Mouse (Mus musculus) embryonic stem cell, embryonic (primary cell): ENCODE results near the gene Rbm19.

Experiments
- CTCF ChIA-PET, 4 experiments: fragments of 300-600 bp in 2 of 4; fragments of 350-600 bp in 2 of 4; sonication (Branson Sonifier 250); formaldehyde crosslinking; loops; one replicate each; lab custom pipeline; 2022; ENCODE audit warnings: inconsistent platforms in 2 of 4; lab: Charles Lee
- POLR2A ChIA-PET, 4 experiments: fragments of 300-600 bp in 2 of 4; fragments of 350-600 bp in 2 of 4; sonication (Branson Sonifier 250); formaldehyde crosslinking; loops; one replicate each; lab custom pipeline; 2022; ENCODE audit warnings: antibody characterized with exemption in 4 of 4, inconsistent platforms in 1 of 4; lab: Charles Lee

Rbm19 gene

DNA sequence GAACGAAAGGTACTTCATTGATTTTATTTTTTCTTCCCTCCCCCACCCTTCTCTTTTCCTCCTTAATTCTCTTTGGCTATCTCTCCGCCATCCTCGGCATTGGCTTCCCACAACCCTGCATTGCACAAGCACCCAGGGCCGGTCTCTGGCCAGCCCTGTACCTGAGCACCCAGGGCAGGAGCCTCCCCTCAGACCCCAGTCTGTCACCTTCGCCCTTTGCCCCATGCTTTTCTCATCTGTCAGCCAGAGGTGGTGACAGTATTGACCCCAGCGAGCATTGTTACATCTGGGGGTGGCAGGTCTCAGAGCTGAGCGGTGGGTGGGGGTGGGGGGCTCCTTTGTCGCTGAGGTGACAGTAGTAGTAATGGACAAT, 56.5 kb downstream of the Rbm19 start:
- CTCF ChIA-PET: interaction anchor here in 1 of 4 experiments (1.3 kb wide), 2 partner anchors 29 to 431 kb away, joined by 3 read pairs; no protein-coding TSS in a partner anchor
- POLR2A ChIA-PET: interaction anchor here in 1 of 4 experiments (0.9 kb wide), 1 partner anchor 11 kb away, joined by 3 read pairs; no protein-coding TSS in a partner anchor

DNA sequence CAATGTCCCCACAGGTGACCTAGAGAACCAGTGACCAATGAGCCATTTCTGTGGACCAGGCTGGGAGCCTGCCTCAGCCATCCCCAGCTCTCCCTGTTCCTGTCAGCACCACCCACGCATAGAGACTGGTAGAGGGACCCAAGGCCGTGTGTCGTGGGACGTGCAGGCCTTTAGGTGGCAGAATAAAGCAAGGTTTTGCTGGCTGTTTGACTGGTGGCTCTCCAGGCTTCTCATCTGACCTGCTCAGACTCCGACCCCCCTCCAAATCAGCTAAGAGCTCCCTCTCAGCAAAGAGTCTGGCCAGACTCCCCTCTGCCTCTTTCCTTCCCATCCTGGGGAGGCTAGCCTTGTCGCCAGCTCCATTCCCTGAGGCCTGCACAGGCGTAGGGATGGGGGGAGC, 58.1 kb downstream of the Rbm19 start:
- CTCF ChIA-PET: no interaction called here
- POLR2A ChIA-PET: interaction anchor here in 1 of 4 experiments (1.0 kb wide), 1 partner anchor 12 kb away, joined by 3 read pairs; no protein-coding TSS in a partner anchor

DNA sequence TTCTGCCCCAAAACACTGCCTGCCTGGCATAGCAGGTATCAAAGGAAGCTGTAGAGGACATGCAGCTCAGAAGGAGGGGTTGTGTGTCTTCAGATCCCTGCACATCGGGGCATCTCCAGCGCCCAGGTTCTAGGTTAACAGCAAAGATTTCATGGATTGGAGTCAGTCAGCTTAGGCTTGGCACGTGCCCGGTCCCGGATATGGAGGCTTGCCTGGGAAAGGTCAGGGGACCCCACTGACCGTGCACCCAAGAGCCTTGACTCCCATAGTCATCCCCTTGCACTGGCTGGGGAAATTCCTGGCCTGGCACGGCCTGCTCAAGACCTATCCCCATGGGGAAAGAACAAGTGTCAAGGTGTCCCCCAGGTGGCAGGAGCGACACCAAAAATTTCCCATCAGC, 59.0 kb downstream of the Rbm19 start:
- ChIA-PET CTCF (no interaction called here), POLR2A (interaction anchor here in 1 of 4 experiments (1.0 kb wide), 1 partner anchor 13 kb away, joined by 3 read pairs; no protein-coding TSS in a partner anchor)

DNA sequence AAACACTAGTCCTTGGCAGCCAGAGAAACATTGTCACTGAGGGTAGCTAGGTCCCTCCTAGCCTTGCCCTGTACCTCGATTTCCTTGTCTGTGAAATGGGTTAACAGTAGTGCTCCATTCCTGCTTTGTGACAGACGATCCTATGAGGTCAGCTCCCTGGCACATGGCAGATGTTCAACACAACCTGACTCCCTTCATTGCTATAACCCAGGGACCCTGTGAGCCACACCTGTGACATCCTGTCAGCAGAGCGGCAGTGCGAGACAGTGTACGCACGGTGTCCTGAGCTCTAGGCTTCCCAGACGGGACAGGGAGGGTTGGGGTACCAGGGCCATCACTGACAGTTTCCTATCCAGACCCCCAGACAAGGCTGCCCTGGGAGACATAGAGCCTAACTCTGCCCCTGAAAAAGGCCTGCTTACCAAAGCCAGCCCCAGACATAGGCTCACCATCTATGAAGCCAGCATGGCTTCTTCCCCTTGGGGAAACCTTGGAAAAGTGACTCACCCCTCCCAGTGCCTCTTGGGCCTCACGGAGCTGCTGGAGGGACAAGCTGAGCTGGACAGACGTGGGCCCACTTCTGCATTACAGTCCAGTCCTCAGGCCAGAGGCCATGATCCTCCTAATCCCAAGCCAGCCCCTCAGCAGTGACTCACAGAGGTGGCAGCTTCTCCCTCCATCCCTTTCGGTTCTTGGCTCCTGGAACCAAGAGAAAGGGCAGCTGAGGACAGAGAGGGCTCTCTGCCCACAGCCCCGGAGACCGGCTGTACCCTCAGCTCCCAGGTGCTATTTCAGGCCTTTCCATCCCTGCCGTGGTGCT, 60.2 kb downstream of the Rbm19 start:
- POLR2A ChIA-PET: interaction anchor here in 1 of 4 experiments (0.6 kb wide), 1 partner anchor 113 kb away, joined by 3 read pairs; no protein-coding TSS in a partner anchor
- CTCF ChIA-PET: interaction anchor here in 3 of 4 experiments (0.5 to 1.4 kb wide), 5 partner anchors 24 to 33 kb away, joined by 3 to 5 read pairs (median 3); no protein-coding TSS in a partner anchor

DNA sequence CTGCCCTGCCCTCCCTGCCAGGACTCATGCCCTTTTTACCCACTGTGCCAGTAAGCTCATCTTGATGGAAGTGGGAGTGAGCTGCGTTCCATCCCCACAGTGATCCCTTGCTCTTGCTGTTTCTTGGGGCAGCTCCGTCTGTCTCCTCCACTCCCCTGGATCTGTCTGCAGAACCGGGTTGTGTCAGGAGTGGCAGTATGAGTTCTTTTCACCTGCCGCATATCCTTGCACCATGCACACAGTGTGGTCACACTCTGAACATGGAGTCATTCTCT, 60.7 kb downstream of the Rbm19 start:
- ChIA-PET POLR2A (interaction anchor here in 1 of 4 experiments (0.6 kb wide), 1 partner anchor 114 kb away, joined by 3 read pairs; no protein-coding TSS in a partner anchor), CTCF (interaction anchor here in 2 of 4 experiments (0.9 to 1.4 kb wide), 3 partner anchors 31 to 33 kb away, joined by 3 read pairs; no protein-coding TSS in a partner anchor)

DNA sequence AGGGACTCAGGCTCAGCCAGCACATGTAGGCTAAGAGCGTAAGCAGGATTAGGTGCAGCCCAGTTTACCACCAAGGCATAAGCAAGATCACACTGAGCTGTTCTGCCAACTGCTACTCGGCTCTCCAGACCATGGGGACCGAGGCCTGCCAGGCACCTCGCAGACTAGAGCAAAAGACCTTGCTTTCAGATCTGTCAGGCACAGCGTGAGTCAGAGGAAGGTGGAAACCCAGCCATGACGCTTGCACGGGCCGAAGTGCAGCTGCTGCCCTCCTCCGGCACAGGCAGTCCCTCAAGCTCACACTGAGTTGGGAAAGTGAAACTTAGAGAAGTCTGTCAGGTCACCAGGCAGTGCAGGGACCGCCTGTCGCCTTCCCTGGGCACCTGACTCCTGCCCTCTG, 63.8 kb downstream of the Rbm19 start:
- POLR2A ChIA-PET: interaction anchor here in 1 of 4 experiments (0.6 kb wide), 1 partner anchor 11 kb away, joined by 3 read pairs; no protein-coding TSS in a partner anchor

DNA sequence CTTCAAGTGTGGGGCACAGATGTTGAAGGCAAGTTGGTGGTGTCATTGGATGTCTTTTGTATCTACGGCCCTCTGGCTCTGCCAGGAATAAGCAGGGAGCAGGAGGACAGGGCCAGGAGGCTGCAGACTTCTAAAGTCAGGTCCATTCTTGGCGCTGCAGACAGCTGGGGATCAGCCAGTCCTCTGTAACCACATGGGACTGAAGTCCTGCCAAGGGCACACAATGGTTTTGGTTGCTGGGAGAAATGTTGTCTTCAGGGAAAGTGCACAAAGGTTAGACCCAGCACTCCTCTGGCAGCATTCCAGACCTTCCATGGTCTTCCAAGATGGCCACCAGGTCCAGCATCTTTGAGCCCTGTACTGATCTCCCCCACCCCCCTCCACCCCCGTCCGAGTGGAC, 65.1 kb downstream of the Rbm19 start:
- POLR2A ChIA-PET: no interaction called here

More for the DNA sequence above, 63.8 kb downstream of the Rbm19 start:
- CTCF ChIA-PET: interaction anchor here in 3 of 4 experiments (0.6 to 1.4 kb wide), 7 partner anchors 28 to 1352 kb away, joined by 3 to 4 read pairs (median 3); no protein-coding TSS in a partner anchor

DNA sequence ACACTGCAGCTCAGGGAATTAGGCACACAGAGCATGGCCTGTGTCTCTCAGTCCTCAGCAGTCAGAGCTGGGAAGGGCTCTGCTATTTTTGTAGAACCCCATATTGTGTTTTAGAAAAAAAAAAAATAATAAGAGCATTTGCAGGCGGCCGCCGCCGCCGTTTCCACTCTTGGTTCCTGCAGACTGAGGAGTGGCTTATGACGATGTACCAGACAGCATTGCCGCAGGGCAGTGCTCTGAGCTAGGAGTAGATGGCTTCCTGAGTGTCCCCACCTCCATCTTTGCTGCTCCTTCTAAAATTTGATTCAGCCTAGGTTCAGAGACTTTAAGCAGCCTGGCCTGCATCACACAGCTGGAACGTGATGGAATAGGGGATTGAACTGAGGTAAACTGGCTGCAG, 67.1 kb downstream of the Rbm19 start:
- POLR2A ChIA-PET: interaction anchor here in 1 of 4 experiments (0.7 to 0.8 kb wide), 2 partner anchors 11 to 69 kb away, joined by 3 read pairs; no protein-coding TSS in a partner anchor
- CTCF ChIA-PET: interaction anchor here in 3 of 4 experiments (0.5 to 0.9 kb wide), 8 partner anchors 33 to 448 kb away, joined by 3 to 6 read pairs (median 3); no protein-coding TSS in a partner anchor

More for the DNA sequence above, 65.1 kb downstream of the Rbm19 start:
- CTCF ChIA-PET: no interaction called here

DNA sequence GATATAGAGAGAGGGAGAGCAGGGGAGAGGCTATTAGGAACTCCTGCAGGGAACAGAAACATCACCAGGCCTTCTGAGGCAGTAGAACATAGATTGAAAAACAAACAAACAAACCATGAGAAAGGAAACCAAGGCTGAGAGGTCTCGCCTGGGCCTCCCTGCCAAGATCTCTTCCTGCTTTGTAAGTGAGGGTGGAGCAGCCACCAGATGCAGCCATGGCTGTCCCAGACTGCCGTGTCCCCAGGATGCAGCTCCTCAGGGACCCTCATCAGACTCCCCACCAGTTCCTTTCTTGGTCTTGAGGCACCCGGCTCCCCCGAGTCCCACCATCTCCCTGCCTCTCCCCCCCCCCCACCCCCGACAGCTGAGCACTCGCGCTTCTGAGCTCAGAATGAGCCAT, 67.5 kb downstream of the Rbm19 start:
- ChIA-PET CTCF (interaction anchor here (0.5 to 0.9 kb wide), 9 partner anchors 32 to 480 kb away, joined by 3 to 6 read pairs (median 3); no protein-coding TSS in a partner anchor), POLR2A (interaction anchor here in 2 of 4 experiments (0.7 to 0.8 kb wide), 3 partner anchors 11 to 327 kb away, joined by 3 to 4 read pairs (median 3); no protein-coding TSS in a partner anchor)

DNA sequence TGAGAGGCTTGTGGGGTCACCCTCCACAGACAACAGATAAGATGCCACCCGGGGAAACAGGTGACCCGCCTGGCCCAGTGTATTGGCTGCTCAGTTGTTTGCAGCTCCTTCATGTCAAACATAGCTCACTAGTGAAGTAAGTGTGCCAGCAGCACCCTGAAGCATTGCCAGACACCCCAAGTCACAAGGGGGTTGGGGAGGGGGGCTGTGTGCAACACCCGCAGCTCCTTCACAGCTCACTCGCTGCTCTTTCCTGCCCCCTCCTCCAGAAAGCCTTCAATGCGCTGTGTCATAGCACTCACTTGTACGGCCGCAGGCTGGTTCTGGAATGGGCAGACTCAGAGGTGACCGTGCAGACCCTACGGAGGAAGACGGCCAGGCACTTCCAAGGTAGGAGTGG, 69.7 kb downstream of the Rbm19 start:
- ChIA-PET CTCF (interaction anchor here in 1 of 4 experiments (0.6 kb wide), 1 partner anchor 55 kb away, joined by 5 read pairs; no protein-coding TSS in a partner anchor), POLR2A (no interaction called here)

DNA sequence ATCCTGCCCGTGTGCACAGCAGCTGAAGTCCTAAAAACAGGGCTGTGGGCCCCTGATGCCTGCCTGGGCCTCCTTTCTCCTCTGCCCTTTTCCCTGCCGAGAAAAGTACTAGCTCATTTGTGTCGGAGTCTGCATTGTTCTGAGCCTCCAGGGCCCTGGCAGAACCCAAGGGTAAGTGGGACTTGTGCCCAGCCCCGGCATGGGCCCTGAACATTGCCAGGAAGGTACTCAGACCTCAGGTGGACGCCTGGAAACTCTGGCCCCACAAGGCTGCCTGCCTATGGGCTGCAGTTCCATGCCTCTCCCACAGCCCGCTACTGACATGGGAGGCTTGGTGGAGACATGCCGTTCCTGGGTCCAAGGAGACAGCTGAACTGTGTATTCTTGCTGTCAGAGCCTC, 72.3 kb downstream of the Rbm19 start:
- ChIA-PET CTCF (interaction anchor here in 2 of 4 experiments (0.6 to 1.1 kb wide), 2 partner anchors 13 to 37 kb away, joined by 3 read pairs; no protein-coding TSS in a partner anchor), POLR2A (interaction anchor here in 1 of 4 experiments (0.6 kb wide), 1 partner anchor 92 kb away, joined by 4 read pairs; no protein-coding TSS in a partner anchor)

DNA sequence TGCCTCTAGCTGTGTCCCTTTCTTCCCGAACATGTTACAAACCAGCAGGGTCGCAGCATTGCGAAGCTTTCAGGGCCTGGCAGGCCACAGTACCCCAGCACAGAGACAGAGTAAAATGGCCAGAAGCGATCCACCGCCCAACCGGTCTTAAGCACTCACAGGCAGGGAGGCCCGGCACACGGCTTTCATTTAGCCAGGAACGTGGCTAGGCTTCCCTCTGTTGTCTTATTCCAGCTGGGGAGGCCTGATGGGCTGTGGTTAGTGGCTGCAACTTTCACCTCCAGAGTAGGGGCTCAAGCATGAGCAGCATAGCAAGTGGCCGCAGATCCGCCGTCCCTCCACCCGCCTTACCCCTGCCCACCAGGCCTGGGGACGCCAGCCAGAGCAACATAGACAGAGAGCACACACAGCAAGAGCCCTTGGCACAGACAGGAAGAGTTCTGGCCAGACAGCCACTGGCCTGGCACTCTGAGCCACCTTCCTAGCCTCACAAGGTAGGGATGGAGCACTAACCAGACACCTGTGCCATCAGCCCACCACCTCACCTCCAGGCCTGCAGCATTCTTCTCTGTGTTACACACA, 73.8 kb downstream of the Rbm19 start:
- CTCF ChIA-PET: no interaction called here
- POLR2A ChIA-PET: no interaction called here

DNA sequence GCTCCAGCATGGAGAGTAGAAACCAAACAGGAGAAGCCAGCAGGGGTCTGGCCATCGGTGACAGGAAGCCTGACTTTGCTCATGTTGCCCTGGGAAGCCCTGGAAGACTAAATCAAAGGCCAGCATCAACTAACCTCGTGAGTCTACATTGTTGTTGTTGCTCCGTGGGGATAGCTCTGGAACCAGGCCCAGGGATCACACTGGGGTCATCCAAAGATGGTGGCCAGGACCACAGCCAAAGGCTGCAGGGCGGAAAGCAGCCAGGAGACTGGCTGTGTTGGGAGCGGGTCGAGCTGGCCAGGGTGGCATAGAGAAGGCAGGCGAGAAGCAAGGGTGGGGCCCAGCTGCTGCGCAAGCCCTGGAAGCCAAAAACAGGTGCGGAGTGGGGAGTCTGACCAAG, 75.4 kb downstream of the Rbm19 start:
- CTCF ChIA-PET: interaction anchor here in 1 of 4 experiments (1.1 kb wide), 1 partner anchor 91 kb away, joined by 3 read pairs; no protein-coding TSS in a partner anchor
- POLR2A ChIA-PET: interaction anchor here in 1 of 4 experiments (1.2 kb wide), 1 partner anchor 28 kb away, joined by 3 read pairs; no protein-coding TSS in a partner anchor

DNA sequence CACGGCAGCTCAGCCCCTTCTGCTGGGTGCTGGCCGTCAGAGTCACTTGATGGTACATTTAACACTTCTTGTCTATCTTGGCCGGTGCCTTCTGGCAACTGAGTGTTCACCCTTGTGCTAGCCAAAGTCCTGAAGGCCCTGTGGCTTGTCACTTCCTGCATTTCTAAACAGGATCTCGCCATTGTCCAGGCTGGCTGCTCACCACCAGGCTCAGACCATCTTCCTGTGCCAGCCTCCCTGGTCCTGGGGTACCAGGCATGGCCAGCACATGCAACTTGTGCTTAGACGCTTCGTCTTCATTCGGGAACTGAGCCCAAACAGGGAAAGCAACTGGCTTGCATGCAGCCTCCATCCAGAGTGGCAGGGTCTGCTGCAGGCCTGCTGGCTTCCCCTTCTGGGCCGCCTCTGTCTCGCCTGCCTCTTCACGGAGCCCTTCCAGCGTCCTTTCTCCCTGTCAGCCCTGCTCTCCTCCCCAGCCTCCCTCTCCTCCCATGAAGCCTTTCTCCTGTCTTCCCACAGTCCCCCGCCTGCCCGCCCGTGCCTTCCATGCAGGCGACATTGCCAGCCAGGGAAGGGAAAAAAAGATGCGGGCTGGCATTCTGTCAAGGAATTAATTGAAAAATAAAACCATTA, 78.2 kb downstream of the Rbm19 start:
- ChIA-PET CTCF (interaction anchor here in 3 of 4 experiments (0.6 to 0.9 kb wide), 3 partner anchors 34 to 108 kb away, joined by 3 to 8 read pairs (median 3); no protein-coding TSS in a partner anchor), POLR2A (interaction anchor here in 2 of 4 experiments (0.6 to 0.7 kb wide), 2 partner anchors 11 to 189 kb away, joined by 3 read pairs; no protein-coding TSS in a partner anchor)

DNA sequence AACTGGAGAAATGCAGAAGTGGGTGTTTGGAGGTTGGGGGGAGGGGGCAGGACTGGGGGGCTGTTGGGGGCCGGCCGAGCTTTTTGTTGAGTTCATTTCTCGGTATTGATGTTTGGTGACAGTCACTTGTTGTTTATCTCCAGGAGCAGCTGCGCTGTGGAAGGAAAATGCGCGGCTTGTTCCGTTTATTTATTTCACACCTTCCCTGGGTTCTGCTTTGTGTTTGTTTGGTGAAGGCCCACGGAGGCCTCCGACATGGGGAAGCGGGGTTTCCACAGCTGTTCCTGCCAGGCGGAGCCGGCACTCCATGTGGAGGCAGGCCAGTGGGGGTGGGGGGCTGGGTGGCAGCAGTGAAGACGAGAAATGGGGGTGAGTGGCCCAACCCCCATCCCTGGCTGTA, 78.7 kb downstream of the Rbm19 start:
- POLR2A ChIA-PET: interaction anchor here in 1 of 4 experiments (0.7 kb wide), 1 partner anchor 188 kb away, joined by 3 read pairs; no protein-coding TSS in a partner anchor
- CTCF ChIA-PET: interaction anchor here in 2 of 4 experiments (0.6 to 0.7 kb wide), 2 partner anchors 35 to 108 kb away, joined by 3 to 8 read pairs; no protein-coding TSS in a partner anchor

DNA sequence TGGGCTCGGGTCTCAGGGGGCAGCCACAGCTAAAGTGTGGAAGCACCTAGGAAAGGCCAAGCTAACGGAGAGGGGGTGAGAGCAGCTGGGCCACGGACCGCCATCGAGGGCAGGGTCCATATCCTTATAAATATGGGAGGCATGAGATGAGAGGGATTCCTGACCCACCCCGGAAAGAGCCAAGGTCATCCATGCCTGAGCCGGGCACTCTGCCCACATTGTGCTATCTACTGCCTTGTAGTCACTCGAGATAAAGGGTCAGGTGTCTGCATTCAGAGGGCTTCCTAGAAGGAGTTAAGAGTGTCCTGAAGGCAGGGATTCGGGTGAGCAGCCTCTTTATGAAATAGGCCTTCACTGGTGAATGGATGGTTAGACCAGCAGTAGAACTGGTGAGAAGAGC, 80.6 kb downstream of the Rbm19 start:
- ChIA-PET CTCF (interaction anchor here in 1 of 4 experiments (0.5 to 0.6 kb wide), 2 partner anchors 94 to 1879 kb away, joined by 3 read pairs; no protein-coding TSS in a partner anchor), POLR2A (no interaction called here)

DNA sequence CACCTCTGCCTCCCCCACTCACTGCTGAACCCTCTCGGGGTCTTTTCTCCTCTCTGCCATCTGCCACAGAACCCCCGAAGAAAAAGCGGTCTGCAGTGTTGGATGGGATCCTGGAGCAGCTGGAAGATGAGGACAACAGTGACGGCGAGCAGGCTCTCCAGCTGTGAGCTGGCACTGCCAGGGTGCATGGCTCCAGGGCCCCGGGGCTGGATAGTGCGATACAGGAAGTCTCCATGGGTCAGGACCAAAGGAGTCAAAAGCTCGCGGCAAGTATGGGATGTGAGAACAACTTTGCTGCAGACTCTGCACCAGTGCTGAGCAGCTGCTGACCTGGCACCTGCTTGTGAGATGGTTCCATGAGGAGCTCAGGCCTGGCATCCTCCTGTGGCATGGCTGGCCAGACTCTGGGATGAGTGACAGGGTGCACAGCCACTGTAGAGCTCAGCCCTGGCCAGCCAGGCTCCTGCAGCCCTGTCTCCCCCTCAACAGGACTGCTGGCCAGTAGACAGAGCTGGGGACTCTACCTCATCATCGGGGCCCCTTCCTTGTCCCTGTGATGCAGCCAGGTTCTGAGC, 81.6 kb downstream of the Rbm19 start:
- CTCF ChIA-PET: interaction anchor here in 3 of 4 experiments (0.5 to 0.7 kb wide), 5 partner anchors 54 to 260 kb away, joined by 3 to 11 read pairs (median 3); no protein-coding TSS in a partner anchor

More for the DNA sequence above, 81.6 kb downstream of the Rbm19 start:
- POLR2A ChIA-PET: interaction anchor here in 2 of 4 experiments (0.8 to 1.7 kb wide), 3 partner anchors 11 to 63 kb away, joined by 3 read pairs; no protein-coding TSS in a partner anchor
